Mouse (Mus musculus) olfactory bulb, adult 2 months (tissue): ENCODE results near the gene H2-M10.6.

ENCODE experiments used
- CTCF ChIP-seq: fragments of 200-500 bp; IDR thresholded peaks from 2 replicates; pipeline ENCODE4 v1.5.1; 2012; ENCODE audit warnings: low read depth, mild to moderate bottlenecking, low read length, moderate library complexity; ENCODE audit not compliant: insufficient read depth
- POLR2A ChIP-seq: fragments of 200-500 bp; IDR thresholded peaks from 2 replicates; pipeline ENCODE4 v1.6.1; 2012; ENCODE audit warnings: mild to moderate bottlenecking, low read depth, low read length, moderate library complexity; ENCODE audit not compliant: insufficient read depth

DNA sequence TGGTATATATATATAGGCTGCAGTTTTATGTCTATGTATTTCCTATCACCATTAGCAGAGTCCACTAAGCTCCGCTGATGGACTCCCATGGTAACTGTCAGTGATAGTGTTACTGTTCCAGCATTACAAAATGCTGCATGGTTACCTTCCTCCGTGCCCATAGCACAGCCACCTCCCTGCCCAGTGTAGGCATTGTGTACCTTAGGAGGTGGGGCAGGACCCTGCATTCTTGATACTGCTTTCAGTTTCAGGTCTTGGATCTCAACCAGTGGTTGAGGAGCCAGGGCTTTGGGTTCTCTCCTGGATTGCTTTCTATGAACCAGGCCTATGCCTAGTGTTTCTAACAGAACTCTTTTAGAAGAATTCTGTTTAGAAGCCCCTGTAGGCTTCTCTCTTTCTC lies 38.0 kb downstream of the H2-M10.6 start:
- TF ChIP-seq CTCF, result no peak
- TF ChIP-seq POLR2A, result no peak
